Mouse (Mus musculus) liver, adult 2 months (tissue): Measurements from ENCODE around the gene Mtmr1. TPM values are rescaled to one million over a fixed set of nuclear protein-coding genes. Genes with fewer than 3 reads are reported as not detected.

Experiments
- DNase-seq: peaks from one replicate; pipeline ENCODE4 v3.0.0-alpha.2; 2011; ENCODE audit warnings: low read depth, low spot score; ENCODE audit errors: extremely low read depth
- H3K27ac ChIP-seq: fragments of 200-500 bp; replicated peaks from 2 replicates; pipeline ENCODE4 v1.5.1; 2012; ENCODE audit warnings: low read depth, mild to moderate bottlenecking, control low read depth, inconsistent platforms, low read length; ENCODE audit not compliant: insufficient read depth
- H3K27me3 ChIP-seq: fragments of 200-500 bp; 2 replicates; pipeline ENCODE4 v1.6.1; 2012; ENCODE audit warnings: mild to moderate bottlenecking, moderate library complexity, low read length, inconsistent platforms; ENCODE audit not compliant: control insufficient read depth, insufficient read depth
- H3K36me3 ChIP-seq: fragments of 200-500 bp; 2 replicates; pipeline ENCODE4 v1.6.1; 2012; ENCODE audit warnings: low read length, inconsistent platforms; ENCODE audit not compliant: control insufficient read depth, insufficient read depth
- H3K4me1 ChIP-seq: fragments of 200-500 bp; 2 replicates; pipeline ENCODE4 v1.6.1; 2011; ENCODE audit warnings: low read length; ENCODE audit not compliant: control insufficient read depth, insufficient read depth
- H3K4me3 ChIP-seq: fragments of 200-500 bp; 2 replicates; pipeline ENCODE4 v1.5.1; 2011; ENCODE audit warnings: low read depth, mild to moderate bottlenecking, control low read depth, low read length, moderate library complexity; ENCODE audit not compliant: insufficient read depth
- H3K79me2 ChIP-seq: fragments of 200-500 bp; 2 replicates; pipeline ENCODE4 v1.6.1; 2012; ENCODE audit warnings: inconsistent platforms, mild to moderate bottlenecking, low read length, moderate library complexity; ENCODE audit not compliant: control insufficient read depth, insufficient read depth
- H3K9ac ChIP-seq: fragments of 200-500 bp; 2 replicates; pipeline ENCODE4 v1.6.1; 2012; ENCODE audit warnings: low read depth, mild to moderate bottlenecking, control low read depth, inconsistent platforms, low read length
- CTCF ChIP-seq: fragments of 200-500 bp; IDR thresholded peaks from 2 replicates; pipeline ENCODE4 v1.5.1; 2011; ENCODE audit warnings: low read depth, low read length, control low read depth
- POLR2A ChIP-seq: fragments of 200-500 bp; IDR thresholded peaks from 2 replicates; pipeline ENCODE4 v1.6.1; 2011; ENCODE audit warnings: low read length, control low read depth; ENCODE audit not compliant: insufficient read depth; ENCODE audit errors: extremely low read depth
- WGBS: fragments of 180-500 bp; shearing (Covaris S2); methylation state at CpG from one replicate; pipeline ENCODE4 v1.1.7; 2018; 5-methylcytosine and 5-hydroxymethylcytosine counted together
- polyA plus RNA-seq: library from polyadenylated mRNA; depleted of rRNA; stranded (reverse); fragments of >200 nt; gene quantifications from 2 replicates; pipeline ENCODE4 v1.2.3, GENCODE M21; 2012
- total RNA-seq: library from RNA; depleted of rRNA; stranded (reverse); fragments of >200 nt; gene quantifications from 2 replicates; pipeline ENCODE4 v1.2.3, GENCODE M21; 2014

Gene Mtmr1
- total and polyA plus RNA-seq, 2 experiments, result 6.4 to 28.1 TPM

DNA sequence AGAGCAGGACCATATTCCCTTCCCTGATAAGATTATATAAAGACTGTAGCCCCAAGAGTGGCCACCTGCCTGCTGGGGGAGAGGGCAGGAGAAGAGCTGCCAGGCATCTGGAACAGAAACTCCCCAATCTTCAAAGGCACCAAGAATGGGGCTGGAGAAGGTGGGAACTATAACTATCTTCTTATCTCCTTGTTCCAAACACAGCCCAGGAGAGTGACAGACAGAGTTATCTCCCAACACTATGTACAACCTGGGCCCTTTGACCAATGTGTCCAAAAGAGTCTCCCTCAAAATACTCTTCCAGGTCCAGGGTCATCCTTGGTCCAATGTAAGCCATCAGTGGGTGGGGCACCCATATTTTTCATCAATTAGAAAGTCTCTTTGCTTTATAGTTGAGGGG, 62.9 kb downstream of the Mtmr1 start:
- H3K36me3 ChIP-seq, result no peaks in the 10 kb centered on the region
- no peaks in the 10 kb centered on the region for H3K27me3 ChIP-seq
- no peaks in the 10 kb centered on the region for H3K79me2 ChIP-seq
- no peak overlapping the region for H3K9ac ChIP-seq
- H3K27ac ChIP-seq, result no peak overlapping the region
- no peaks in the 10 kb centered on the region for H3K4me1 ChIP-seq
- TF ChIP-seq POLR2A (no peak), CTCF (no peak)
- DNase-seq, result no peak
- no peak overlapping the region for H3K4me3 ChIP-seq

GRCm38 (mm10) chrX:71430900-71431299, 66.3 kb downstream of the Mtmr1 start:
- whole genome bisulfite sequencing, result 94% methylated on average over 5 of the region's 5 CpGs
- no peak overlapping the region for H3K4me3 ChIP-seq
- TF ChIP-seq POLR2A (no peak), CTCF (no peak)
- H3K79me2 ChIP-seq, result no peaks in the 10 kb centered on the region
- H3K4me1 ChIP-seq, result no peaks in the 10 kb centered on the region
- H3K27ac ChIP-seq, result no peak overlapping the region
- no peaks in the 10 kb centered on the region for H3K27me3 ChIP-seq
- DNase-seq, result no peak
- H3K9ac ChIP-seq, result no peak overlapping the region
- H3K36me3 ChIP-seq, result no peaks in the 10 kb centered on the region

GRCm38 (mm10) chrX:71434448-71434847, 69.9 kb downstream of the Mtmr1 start:
- Histone ChIP-seq H3K4me3 (no peak overlapping the region), H3K79me2 (no peaks in the 10 kb centered on the region), H3K27me3 (no peaks in the 10 kb centered on the region), H3K9ac (no peak overlapping the region), H3K4me1 (no peaks in the 10 kb centered on the region), H3K27ac (no peak overlapping the region), H3K36me3 (peaks cover 2% of the 10 kb centered on the region)
- DNase-seq, result no peak
- WGBS, result 100% methylated on average over 1 of the region's 1 CpGs
- TF ChIP-seq POLR2A (no peak), CTCF (no peak)

GRCm38 (mm10) chrX:71434860-71435259, 70.3 kb downstream of the Mtmr1 start:
- Histone ChIP-seq H3K27me3 (no peaks in the 10 kb centered on the region), H3K27ac (no peak overlapping the region), H3K36me3 (peaks cover 2% of the 10 kb centered on the region), H3K4me1 (no peaks in the 10 kb centered on the region), H3K9ac (no peak overlapping the region), H3K79me2 (no peaks in the 10 kb centered on the region), H3K4me3 (no peak overlapping the region)
- 74% methylated on average over 8 of the region's 8 CpGs for WGBS
- no peak for DNase-seq
- TF ChIP-seq POLR2A (no peak), CTCF (no peak)

- no peak for TF ChIP-seq POLR2A
- no peak for TF ChIP-seq CTCF
- H3K4me3 ChIP-seq, result no peak overlapping the region
- no peaks in the 10 kb centered on the region for H3K27me3 ChIP-seq
- peaks cover 2% of the 10 kb centered on the region for H3K36me3 ChIP-seq
- H3K79me2 ChIP-seq, result no peaks in the 10 kb centered on the region
- no peak for DNase-seq
- no peak overlapping the region for H3K27ac ChIP-seq
- WGBS, result 98% methylated on average over 2 of the region's 2 CpGs
- no peak overlapping the region for H3K9ac ChIP-seq
- no peaks in the 10 kb centered on the region for H3K4me1 ChIP-seq
Measured at GRCm38 (mm10) chrX:71435542-71435941, 71.0 kb downstream of the Mtmr1 start.

DNA sequence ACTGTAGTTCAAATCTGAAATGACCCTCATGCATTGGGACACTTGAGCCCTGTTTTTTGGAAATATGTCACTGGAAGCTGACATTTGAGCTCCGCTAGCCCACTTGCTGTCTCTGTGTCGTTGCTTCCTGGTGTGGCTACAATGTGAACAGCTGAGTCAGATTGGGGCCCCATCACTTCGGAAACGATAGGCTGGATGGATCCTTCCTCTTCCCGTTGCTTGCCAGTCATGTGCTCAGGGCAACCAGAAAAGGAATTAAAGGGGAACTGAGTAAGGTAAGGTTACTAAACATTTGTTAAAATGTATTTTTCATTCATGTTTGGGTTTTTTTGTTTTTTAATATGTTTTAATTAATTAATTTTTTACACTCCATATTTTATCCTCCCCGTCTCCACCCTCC, 74.9 kb downstream of the Mtmr1 start:
- 86% methylated on average over 6 of the region's 6 CpGs for WGBS
- DNase-seq, result no peak
- H3K27ac ChIP-seq, result no peak overlapping the region
- no peak for TF ChIP-seq POLR2A
- TF ChIP-seq CTCF, result no peak
- H3K27me3 ChIP-seq, result no peaks in the 10 kb centered on the region
- H3K9ac ChIP-seq, result no peak overlapping the region
- H3K4me3 ChIP-seq, result no peak overlapping the region
- no peaks in the 10 kb centered on the region for H3K4me1 ChIP-seq
- no peaks in the 10 kb centered on the region for H3K79me2 ChIP-seq
- peaks cover 4% of the 10 kb centered on the region for H3K36me3 ChIP-seq
